Comparison of ENCODE assay signal across 8 mouse cellular contexts in the genomic region with DNA sequence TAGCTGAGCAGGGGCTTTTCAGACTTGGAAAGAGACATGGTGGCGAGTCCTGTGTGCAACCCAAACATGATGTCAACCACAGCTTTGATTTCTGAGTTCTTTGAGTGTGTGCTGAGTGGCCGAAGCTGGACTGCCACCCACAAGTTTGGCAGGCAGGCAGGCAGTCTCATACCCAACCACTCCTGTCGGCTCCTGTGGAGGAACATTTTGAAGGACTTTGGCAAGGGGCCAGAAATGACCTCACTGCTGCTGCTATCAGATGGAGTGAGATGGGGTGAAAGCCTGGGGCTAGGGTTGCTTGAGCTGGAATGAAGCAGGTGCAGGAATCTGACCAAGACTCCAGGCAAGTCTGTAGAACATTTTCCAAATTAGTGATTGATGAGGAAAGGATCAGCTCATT.
DNase-seq lines count a peak whose midpoint lies in the region; ATAC-seq lines count a peak whose summit lies in the region.

No protein-coding gene starts in this region.

- H3K9ac ChIP-seq in forebrain, embryonic 14.5 days (ENCODE audit: low read length): no peak overlapping the region
- no peak overlapping the region for H3K9ac ChIP-seq in forebrain, embryonic 12.5 days
- H3K9ac ChIP-seq in heart, embryonic 15.5 days: no peak overlapping the region

- 45% methylated on average over 3 of the region's 3 CpGs for WGBS in forebrain, embryonic 14.5 days
- WGBS in forebrain, embryonic 12.5 days: 77% methylated on average over 3 of the region's 3 CpGs
- WGBS in heart, embryonic 15.5 days: 18% methylated on average over 3 of the region's 3 CpGs

- H3K9me3 ChIP-seq in forebrain, embryonic 14.5 days (replicated peaks; ENCODE audit: control insufficient read depth, low read length): no peaks in the 10 kb centered on the region
- no peaks in the 10 kb centered on the region for H3K9me3 ChIP-seq in forebrain, embryonic 12.5 days
- H3K9me3 ChIP-seq in heart, embryonic 15.5 days (replicated peaks): no peaks in the 10 kb centered on the region

- no peak overlapping the region for H3K27ac ChIP-seq in forebrain, embryonic 14.5 days (ENCODE audit: low read depth, low read length)
- H3K27ac ChIP-seq in forebrain, embryonic 12.5 days: no peak overlapping the region
- no peak overlapping the region for H3K27ac ChIP-seq in heart, embryonic 15.5 days

- no peak overlapping the region for H3K4me3 ChIP-seq in forebrain, embryonic 14.5 days (ENCODE audit: low read depth, low read length)
- no peak overlapping the region for H3K4me3 ChIP-seq in forebrain, embryonic 12.5 days (replicated peaks)
- no peak overlapping the region for H3K4me3 ChIP-seq in heart, embryonic 15.5 days

- no peak overlapping the region for H3K4me2 ChIP-seq in forebrain, embryonic 14.5 days (ENCODE audit: low read length)
- H3K4me2 ChIP-seq in forebrain, embryonic 12.5 days: no peak overlapping the region
- no peak overlapping the region for H3K4me2 ChIP-seq in heart, embryonic 15.5 days

- ATAC-seq in forebrain, embryonic 14.5 days: peak; percentile 57; the same call in 1 of the 2 replicates
- ATAC-seq in forebrain, embryonic 12.5 days (ENCODE audit: low FRiP score): no peak
- 0 out of 2 replicates have a peak, but pooled peaks have one; percentile 47 for ATAC-seq in heart, embryonic 15.5 days (replicated peaks; ENCODE audit: insufficient number of reproducible peaks, insufficient read depth, low FRiP score, low read depth)
- ATAC-seq in granulocyte monocyte progenitor cell, adult 5-6 weeks (replicated peaks; ENCODE audit: poor library complexity, severe bottlenecking): no peak

- H3K27me3 ChIP-seq in forebrain, embryonic 14.5 days (replicated peaks; ENCODE audit: control insufficient read depth, insufficient read depth, low read length): no peaks in the 10 kb centered on the region
- H3K27me3 ChIP-seq in forebrain, embryonic 12.5 days: no peaks in the 10 kb centered on the region
- H3K27me3 ChIP-seq in heart, embryonic 15.5 days: peaks cover 33% of the 10 kb centered on the region

- H3K4me1 ChIP-seq in forebrain, embryonic 14.5 days (ENCODE audit: control insufficient read depth, insufficient read depth, low read length): peaks cover 8% of the 10 kb centered on the region
- peaks cover 10% of the 10 kb centered on the region for H3K4me1 ChIP-seq in forebrain, embryonic 12.5 days
- H3K4me1 ChIP-seq in heart, embryonic 15.5 days (replicated peaks): peaks cover 22% of the 10 kb centered on the region

- peak; percentile 53 for DNase-seq in forebrain, embryonic 14.5 days (ENCODE audit: low spot score)
- DNase-seq in adrenal gland, postnatal 14 days: peak; percentile 90
- peak; percentile 91 for DNase-seq in lung, postnatal 10 days
- no peak for DNase-seq in layer of hippocampus, postnatal 14 days (ENCODE audit: low spot score in 2 of 2)
- no peak for DNase-seq in right cerebral cortex, postnatal 36 days (ENCODE audit: low spot score in 2 of 2)

- H3K36me3 ChIP-seq in forebrain, embryonic 14.5 days (ENCODE audit: control insufficient read depth, insufficient read depth, low read length): no peaks in the 10 kb centered on the region
- no peaks in the 10 kb centered on the region for H3K36me3 ChIP-seq in forebrain, embryonic 12.5 days (replicated peaks)
- H3K36me3 ChIP-seq in heart, embryonic 15.5 days: no peaks in the 10 kb centered on the region

Comparison
In these comparisons a context has a peak if more than half of its experiments do, and no peak if none do; other contexts are left out.
1. ATAC-seq: peak in forebrain, embryonic 14.5 days (single experiment) and heart, embryonic 15.5 days (single experiment); none in forebrain, embryonic 12.5 days (single experiment) and granulocyte monocyte progenitor cell, adult 5-6 weeks (single experiment).
2. DNase-seq: peak in forebrain, embryonic 14.5 days (single experiment), adrenal gland, postnatal 14 days (single experiment) and lung, postnatal 10 days (single experiment); none in layer of hippocampus, postnatal 14 days (0 of 2) and right cerebral cortex, postnatal 36 days (0 of 2).